Mouse (Mus musculus): Measurements from ENCODE around the gene Epha4. TPM values are rescaled to one million over a fixed set of nuclear protein-coding genes. Genes with fewer than 3 reads are reported as not detected.

The Epha4 gene
- total and polyA plus RNA-seq, 3 experiments = 3.9 to 26.0 (median 13.0) TPM

- Histone ChIP-seq H3K4me3 (replicated peaks in 1 of 3; ENCODE audit: low read depth in 2 of 3, low read length in 2 of 3, poor library complexity in 1 of 3) (peak overlapping the region in 2 of 3 experiments; percentile 27 to 40), H3K36me3 (replicated peaks in 1 of 2; ENCODE audit: control insufficient read depth in 1 of 2, insufficient read depth in 1 of 2, low read length in 1 of 2) (peaks cover 8 to 15% of the 10 kb centered on the region in 2 experiments), H3K27ac (ENCODE audit: insufficient read depth, low read depth) (peak overlapping the region; percentile 65), H3K4me2 (ENCODE audit: insufficient read depth, low read depth, poor library complexity, severe bottlenecking) (peak overlapping the region; percentile 55; the same call in 1 of the 2 replicates), H3K79me2 (replicated peaks; ENCODE audit: control insufficient read depth, extremely low read depth, insufficient read depth, poor library complexity, severe bottlenecking) (peaks cover 47% of the 10 kb centered on the region), H3K9ac (ENCODE audit: insufficient read depth, low read depth) (peak overlapping the region; percentile 3; the same call in 1 of the 2 replicates), H3K9me3 (replicated peaks; ENCODE audit: low read length) (no peaks in the 10 kb centered on the region), H3K27me3 (replicated peaks) (no peaks in the 10 kb centered on the region), H3K4me1 (ENCODE audit: control insufficient read depth in 1 of 2, insufficient read depth in 2 of 2) (peaks cover 0 to 89% of the 10 kb centered on the region in 2 experiments; a peak in 2 of 4 replicates)
- in situ Hi-C loops (cut with MboI; ENCODE audit: low pct_ligation_motif_present, low pct_unique_long_range_greater_than_20kb, low sequenced_read_pairs) = loop anchor here (25.0 kb wide), 2 partner anchors 319 to 419 kb away; no protein-coding TSS in a partner anchor
- TF ChIP-seq CHD1 (IDR thresholded peaks at IDR 0.05; ENCODE audit: low read depth, low read length) (0 out of 2 replicates have a peak, but pooled peaks have one; percentile 39), KAT2A (IDR thresholded peaks at IDR 0.05; ENCODE audit: insufficient replicate concordance, low read length) (no peak), BHLHE40 (IDR thresholded peaks at IDR 0.05; ENCODE audit: low read depth, low read length) (peak; percentile 31; the same call in 1 of the 2 replicates)
- DNase-seq (ENCODE audit: extremely low read depth) = no peak
- dilution Hi-C loops (cut with MboI; ENCODE audit: extremely low pct_ligation_motif_present, extremely low pct_unique_long_range_greater_than_20kb, low sequenced_read_pairs) = no loop called here
These were observed 8.6 kb downstream of the Epha4 start for GRCm38 (mm10) chr1:77506038-77506855.

DNA sequence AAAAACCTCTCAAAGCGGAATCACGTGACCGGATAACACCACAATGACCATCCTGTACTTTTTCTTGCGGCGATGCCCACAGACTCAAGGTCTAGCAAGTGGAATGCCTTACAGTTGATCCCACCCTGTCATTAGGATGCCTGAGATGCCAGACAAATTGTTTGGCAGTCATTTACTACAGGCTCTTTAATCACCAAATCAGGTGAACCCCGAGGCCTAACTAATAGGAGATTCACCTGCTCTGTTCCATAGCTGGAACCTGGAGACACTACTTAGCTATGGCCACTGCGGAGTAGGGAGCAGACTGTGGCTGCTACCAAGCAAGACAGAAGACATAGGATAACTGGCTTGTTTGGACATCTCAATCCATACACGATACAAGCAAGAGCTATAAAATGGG, 9.6 kb downstream of the Epha4 start:
- Histone ChIP-seq H3K27me3 (replicated peaks) (no peaks in the 10 kb centered on the region), H3K9me3 (replicated peaks; ENCODE audit: low read length) (no peaks in the 10 kb centered on the region), H3K9ac (ENCODE audit: insufficient read depth, low read depth) (peak overlapping the region; percentile 0; the same call in 1 of the 2 replicates), H3K4me1 (ENCODE audit: control insufficient read depth in 1 of 2, insufficient read depth in 2 of 2) (peaks cover 0 to 90% of the 10 kb centered on the region in 2 experiments; a peak in 3 of 4 replicates), H3K79me2 (replicated peaks; ENCODE audit: control insufficient read depth, extremely low read depth, insufficient read depth, poor library complexity, severe bottlenecking) (peaks cover 48% of the 10 kb centered on the region), H3K27ac (ENCODE audit: insufficient read depth, low read depth) (peak overlapping the region; percentile 68), H3K4me3 (replicated peaks in 1 of 3; ENCODE audit: low read depth in 2 of 3, low read length in 2 of 3, poor library complexity in 1 of 3) (peak overlapping the region in 2 of 3 experiments; percentile 36 to 40), H3K4me2 (ENCODE audit: insufficient read depth, low read depth, poor library complexity, severe bottlenecking) (peak overlapping the region; percentile 19; the same call in 1 of the 2 replicates), H3K36me3 (replicated peaks in 1 of 2; ENCODE audit: control insufficient read depth in 1 of 2, insufficient read depth in 1 of 2, low read length in 1 of 2) (peaks cover 8 to 16% of the 10 kb centered on the region in 2 experiments)
- in situ Hi-C loops (cut with MboI; ENCODE audit: low pct_ligation_motif_present, low pct_unique_long_range_greater_than_20kb, low sequenced_read_pairs) = loop anchor here (25.0 kb wide), 2 partner anchors 318 to 418 kb away; no protein-coding TSS in a partner anchor
- peak; percentile 37; the same call in 1 of the 2 replicates for TF ChIP-seq USF1 (IDR thresholded peaks at IDR 0.05; ENCODE audit: low read depth, low read length)
- no peak for TF ChIP-seq CHD1 (IDR thresholded peaks at IDR 0.05; ENCODE audit: low read depth, low read length)
- no peak for DNase-seq (ENCODE audit: extremely low read depth)
- dilution Hi-C loops (cut with MboI; ENCODE audit: extremely low pct_ligation_motif_present, extremely low pct_unique_long_range_greater_than_20kb, low sequenced_read_pairs) = no loop called here

DNA sequence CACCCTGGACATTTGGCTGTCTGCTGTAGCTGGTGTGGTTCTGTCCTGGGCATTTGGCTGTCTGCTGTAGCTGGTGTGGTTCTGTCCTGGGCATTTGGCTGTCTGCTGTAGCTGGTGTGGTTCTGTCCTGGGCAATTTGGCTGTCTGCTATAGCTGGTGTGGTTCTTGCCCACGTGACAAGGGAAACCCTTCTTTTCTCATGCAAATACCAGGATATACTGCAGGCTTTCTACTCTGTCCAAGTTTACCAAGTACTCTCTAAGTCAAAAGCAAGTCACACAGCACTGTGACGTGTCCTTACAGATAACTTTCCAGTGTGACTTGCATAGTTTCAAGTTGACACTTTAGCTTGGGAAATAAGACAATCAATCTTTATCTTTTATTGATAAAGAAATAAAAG, 10.1 kb downstream of the Epha4 start:
- in situ Hi-C loops (cut with MboI; ENCODE audit: low pct_ligation_motif_present, low pct_unique_long_range_greater_than_20kb, low sequenced_read_pairs) = loop anchor here (25.0 kb wide), 2 partner anchors 318 to 418 kb away; no protein-coding TSS in a partner anchor
- peak overlapping the region; percentile 91 for H3K27ac ChIP-seq (ENCODE audit: insufficient read depth, low read depth)
- H3K4me2 ChIP-seq (ENCODE audit: insufficient read depth, low read depth, poor library complexity, severe bottlenecking) = peak overlapping the region; percentile 47
- TF ChIP-seq MXI1 (IDR thresholded peaks at IDR 0.05; ENCODE audit: low read depth, low read length) (peak; percentile 47; the same call in 1 of the 2 replicates), IRF4 (IDR thresholded peaks at IDR 0.05; ENCODE audit: low read depth, low read length) (no peak), TCF12 (IDR thresholded peaks at IDR 0.05; ENCODE audit: low read depth, low read length) (no peak), RAD21 (IDR thresholded peaks at IDR 0.05; ENCODE audit: low read depth, low read length) (no peak), SMC3 (IDR thresholded peaks at IDR 0.05; ENCODE audit: low read depth, low read length) (no peak), MEF2A (IDR thresholded peaks at IDR 0.05; ENCODE audit: borderline replicate concordance, low read depth, low read length) (peak; percentile 20; the same call in 1 of the 2 replicates), BHLHE40 (IDR thresholded peaks at IDR 0.05; ENCODE audit: low read depth, low read length) (peak; percentile 77), POLR2AphosphoS2 (IDR thresholded peaks at IDR 0.05; ENCODE audit: low read depth, low read length) (no peak), CHD1 (IDR thresholded peaks at IDR 0.05; ENCODE audit: low read depth, low read length) (no peak), UBTF (IDR thresholded peaks at IDR 0.05; ENCODE audit: low read depth, low read length) (no peak), JUN (IDR thresholded peaks at IDR 0.05; ENCODE audit: insufficient read depth, low read depth, low read length) (no peak), USF2 (conservative IDR thresholded peaks at IDR 0.05; ENCODE audit: low read depth, low read length) (peak; percentile 33), GABPA (IDR thresholded peaks at IDR 0.05; ENCODE audit: insufficient replicate concordance, low read depth, low read length) (no peak), NELFE (IDR thresholded peaks at IDR 0.05; ENCODE audit: low read depth, low read length) (no peak), TBP (conservative IDR thresholded peaks at IDR 0.05; ENCODE audit: low read depth, low read length) (no peak), E2F4 (IDR thresholded peaks at IDR 0.05; ENCODE audit: insufficient replicate concordance, low read depth, low read length) (no peak), ZMIZ1 (IDR thresholded peaks at IDR 0.05; ENCODE audit: low read depth, low read length) (no peak), ETS1 (conservative IDR thresholded peaks at IDR 0.05; ENCODE audit: low read depth, low read length) (peak; percentile 61; the same call in 1 of the 2 replicates), POLR2A (IDR thresholded peaks at IDR 0.05; ENCODE audit: low read depth, low read length) (no peak)

More for the DNA sequence above, 10.1 kb downstream of the Epha4 start:
- H3K9me3 ChIP-seq (replicated peaks; ENCODE audit: low read length) = no peaks in the 10 kb centered on the region
- no peak for DNase-seq (ENCODE audit: extremely low read depth)
- peak overlapping the region in 1 of 3 experiments; percentile 40 for H3K4me3 ChIP-seq (replicated peaks in 1 of 3; ENCODE audit: low read depth in 2 of 3, low read length in 2 of 3, poor library complexity in 1 of 3)
- peaks cover 48% of the 10 kb centered on the region for H3K79me2 ChIP-seq (replicated peaks; ENCODE audit: control insufficient read depth, extremely low read depth, insufficient read depth, poor library complexity, severe bottlenecking)
- peaks cover 11 to 20% of the 10 kb centered on the region in 2 experiments for H3K36me3 ChIP-seq (replicated peaks in 1 of 2; ENCODE audit: control insufficient read depth in 1 of 2, insufficient read depth in 1 of 2, low read length in 1 of 2)
- H3K27me3 ChIP-seq (replicated peaks) = no peaks in the 10 kb centered on the region
- dilution Hi-C loops (cut with MboI; ENCODE audit: extremely low pct_ligation_motif_present, extremely low pct_unique_long_range_greater_than_20kb, low sequenced_read_pairs) = no loop called here
- peak overlapping the region; percentile 76; the same call in 1 of the 2 replicates for H3K9ac ChIP-seq (ENCODE audit: insufficient read depth, low read depth)
- H3K4me1 ChIP-seq (ENCODE audit: control insufficient read depth in 1 of 2, insufficient read depth in 2 of 2) = peaks cover under 1 to 90% of the 10 kb centered on the region in 2 experiments; a peak in 3 of 4 replicates
